Mouse (Mus musculus): ENCODE measurements around the gene Ctnna3. TPM values are rescaled to one million over a fixed set of nuclear protein-coding genes. Genes with fewer than 3 reads are reported as not detected.
"Not testable (repeated sequence)": the region's sequence is repeated elsewhere in the genome, so short reads cannot be mapped to it uniquely, and the experiment has no call there.

Gene Ctnna3
- total RNA-seq, 1 experiment from 2014 or later, result not detected

- ATAC-seq (ENCODE audit: extremely low read depth, insufficient number of reproducible peaks, low FRiP score, poor library complexity, severe bottlenecking), result no peak
Measured at GRCm38 (mm10) chr10:64243421-64243820, 813.5 kb downstream of the Ctnna3 start.

- ATAC-seq (ENCODE audit: extremely low read depth, insufficient number of reproducible peaks, low FRiP score, poor library complexity, severe bottlenecking), result no peak
Measured at GRCm38 (mm10) chr10:64268156-64268555, 838.3 kb downstream of the Ctnna3 start.

- ATAC-seq (ENCODE audit: extremely low read depth, insufficient number of reproducible peaks, low FRiP score, poor library complexity, severe bottlenecking), result no peak
Measured at GRCm38 (mm10) chr10:64275143-64275542, 845.2 kb downstream of the Ctnna3 start.

- ATAC-seq (ENCODE audit: extremely low read depth, insufficient number of reproducible peaks, low FRiP score, poor library complexity, severe bottlenecking), result no peak
Measured at GRCm38 (mm10) chr10:64278836-64279235, 848.9 kb downstream of the Ctnna3 start.

GRCm38 (mm10) chr10:64305802-64306201 lies 875.9 kb downstream of the Ctnna3 start:
- ATAC-seq (ENCODE audit: extremely low read depth, insufficient number of reproducible peaks, low FRiP score, poor library complexity, severe bottlenecking), result no peak

GRCm38 (mm10) chr10:64311622-64312292 lies 881.9 kb downstream of the Ctnna3 start:
- ATAC-seq (ENCODE audit: extremely low read depth, insufficient number of reproducible peaks, low FRiP score, poor library complexity, severe bottlenecking), result no peak

GRCm38 (mm10) chr10:64320332-64320731 lies 890.4 kb downstream of the Ctnna3 start:
- no peak for ATAC-seq (ENCODE audit: extremely low read depth, insufficient number of reproducible peaks, low FRiP score, poor library complexity, severe bottlenecking)

GRCm38 (mm10) chr10:64342702-64343379 lies 912.9 kb downstream of the Ctnna3 start:
- ATAC-seq (ENCODE audit: extremely low read depth, insufficient number of reproducible peaks, low FRiP score, poor library complexity, severe bottlenecking), result no peak

GRCm38 (mm10) chr10:64373288-64373687 lies 943.4 kb downstream of the Ctnna3 start:
- ATAC-seq (ENCODE audit: extremely low read depth, insufficient number of reproducible peaks, low FRiP score, poor library complexity, severe bottlenecking), result no peak

- no peak for ATAC-seq (ENCODE audit: extremely low read depth, insufficient number of reproducible peaks, low FRiP score, poor library complexity, severe bottlenecking)
Measured at GRCm38 (mm10) chr10:64377751-64378150, 947.9 kb downstream of the Ctnna3 start.

- no peak for ATAC-seq (ENCODE audit: extremely low read depth, insufficient number of reproducible peaks, low FRiP score, poor library complexity, severe bottlenecking)
Measured at GRCm38 (mm10) chr10:64396579-64396978, 966.7 kb downstream of the Ctnna3 start.

GRCm38 (mm10) chr10:64418396-64418795 lies 988.5 kb downstream of the Ctnna3 start:
- not testable (repeated sequence) for ATAC-seq (ENCODE audit: extremely low read depth, insufficient number of reproducible peaks, low FRiP score, poor library complexity, severe bottlenecking)

- no peak for ATAC-seq (ENCODE audit: extremely low read depth, insufficient number of reproducible peaks, low FRiP score, poor library complexity, severe bottlenecking)
Measured at GRCm38 (mm10) chr10:64438736-64439135, 1008.8 kb downstream of the Ctnna3 start.

- ATAC-seq (ENCODE audit: extremely low read depth, insufficient number of reproducible peaks, low FRiP score, poor library complexity, severe bottlenecking), result no peak
Measured at GRCm38 (mm10) chr10:64448624-64449023, 1018.7 kb downstream of the Ctnna3 start.

GRCm38 (mm10) chr10:64483281-64483680 lies 1053.4 kb downstream of the Ctnna3 start:
- no peak for ATAC-seq (ENCODE audit: extremely low read depth, insufficient number of reproducible peaks, low FRiP score, poor library complexity, severe bottlenecking)

GRCm38 (mm10) chr10:64489471-64489870 lies 1059.6 kb downstream of the Ctnna3 start:
- ATAC-seq (ENCODE audit: extremely low read depth, insufficient number of reproducible peaks, low FRiP score, poor library complexity, severe bottlenecking), result no peak

GRCm38 (mm10) chr10:64543647-64544046 lies 1113.7 kb downstream of the Ctnna3 start:
- no peak for ATAC-seq (ENCODE audit: extremely low read depth, insufficient number of reproducible peaks, low FRiP score, poor library complexity, severe bottlenecking)

- ATAC-seq (ENCODE audit: extremely low read depth, insufficient number of reproducible peaks, low FRiP score, poor library complexity, severe bottlenecking), result no peak
Measured at GRCm38 (mm10) chr10:64544389-64544788, 1114.5 kb downstream of the Ctnna3 start.

- no peak for ATAC-seq (ENCODE audit: extremely low read depth, insufficient number of reproducible peaks, low FRiP score, poor library complexity, severe bottlenecking)
Measured at GRCm38 (mm10) chr10:64571311-64571710, 1141.4 kb downstream of the Ctnna3 start.

- no peak for ATAC-seq (ENCODE audit: extremely low read depth, insufficient number of reproducible peaks, low FRiP score, poor library complexity, severe bottlenecking)
Measured at GRCm38 (mm10) chr10:64588116-64588515, 1158.2 kb downstream of the Ctnna3 start.

Data from neutrophil, adult 5-6 weeks (primary cell).